Mouse (Mus musculus) embryonic facial prominence, embryonic 10.5 days (tissue): Measurements from ENCODE around the gene Ppp1r36. TPM values are rescaled to one million over a fixed set of nuclear protein-coding genes. Genes with fewer than 3 reads are reported as not detected.

ENCODE experiments used
- DNase-seq: peaks from one replicate; pipeline ENCODE4 v3.0.0-alpha.2; 2017; ENCODE audit warnings: low spot score
- H3K27ac ChIP-seq: fragments of 300-500 bp; sonication (generic); replicated peaks from 2 replicates; pipeline ENCODE4 v1.5.1; 2016; ENCODE audit warnings: mild to moderate bottlenecking
- H3K27me3 ChIP-seq: fragments of 300-500 bp; sonication (generic); replicated peaks from 2 replicates; pipeline ENCODE4 v1.6.1; 2016; ENCODE audit warnings: low read depth, mild to moderate bottlenecking; ENCODE audit not compliant: poor library complexity, severe bottlenecking
- H3K36me3 ChIP-seq: fragments of 300-500 bp; sonication (generic); replicated peaks from 2 replicates; pipeline ENCODE4 v1.6.1; 2016; ENCODE audit warnings: mild to moderate bottlenecking, moderate library complexity
- H3K4me1 ChIP-seq: fragments of 300-500 bp; sonication (generic); 2 replicates; pipeline ENCODE4 v1.6.1; 2016
- H3K4me3 ChIP-seq: fragments of 300-500 bp; sonication (generic); 2 replicates; pipeline ENCODE4 v1.5.1; 2016; ENCODE audit warnings: mild to moderate bottlenecking, moderate library complexity
- H3K9me3 ChIP-seq: fragments of 300-500 bp; sonication (generic); 2 replicates; pipeline ENCODE4 v1.6.1; 2016; ENCODE audit warnings: mild to moderate bottlenecking
- WGBS: fragments of 180-500 bp; shearing (Covaris S2); methylation state at CpG from one replicate; pipeline ENCODE4 v1.1.7; 2016; 5-methylcytosine and 5-hydroxymethylcytosine counted together
- polyA plus RNA-seq: library from polyadenylated mRNA; unstranded; fragments of >200 nt; fragmentation: Nextera tagmentation; extraction: Ambion mirVana; gene quantifications from 2 replicates; pipeline ENCODE4 v1.2.1, GENCODE M21; 2016

Gene Ppp1r36
- polyA plus RNA-seq, 1 experiment from 2014 or later: 1.8 TPM

DNA sequence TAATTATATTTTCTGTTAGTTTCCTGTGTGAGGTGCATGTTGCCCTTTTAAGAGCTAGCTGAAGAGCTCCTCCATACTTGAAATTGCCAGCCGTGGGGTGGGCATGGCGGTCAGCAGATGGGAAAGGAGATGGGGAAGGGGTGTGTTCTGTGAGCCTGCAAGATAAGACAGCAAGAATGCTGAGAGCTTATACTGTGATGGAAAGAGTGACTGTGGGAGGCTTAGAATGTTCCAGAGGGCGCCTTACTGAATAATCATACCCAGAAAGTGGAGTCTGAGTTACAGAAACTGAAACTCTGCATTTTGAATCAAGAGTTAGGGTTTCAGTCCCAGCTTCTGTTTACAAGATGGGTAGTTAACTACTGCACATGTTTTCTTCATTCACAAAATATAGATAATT lies 41.8 kb upstream of the Ppp1r36 start:
- Histone ChIP-seq H3K27me3 (no peaks in the 10 kb centered on the region), H3K4me3 (no peak overlapping the region), H3K27ac (no peak overlapping the region), H3K36me3 (peaks cover 4% of the 10 kb centered on the region; the same call in 1 of the 2 replicates), H3K9me3 (no peaks in the 10 kb centered on the region), H3K4me1 (peaks cover 39% of the 10 kb centered on the region)
- 86% methylated on average over 3 of the region's 3 CpGs for WGBS
- DNase-seq: no peak

DNA sequence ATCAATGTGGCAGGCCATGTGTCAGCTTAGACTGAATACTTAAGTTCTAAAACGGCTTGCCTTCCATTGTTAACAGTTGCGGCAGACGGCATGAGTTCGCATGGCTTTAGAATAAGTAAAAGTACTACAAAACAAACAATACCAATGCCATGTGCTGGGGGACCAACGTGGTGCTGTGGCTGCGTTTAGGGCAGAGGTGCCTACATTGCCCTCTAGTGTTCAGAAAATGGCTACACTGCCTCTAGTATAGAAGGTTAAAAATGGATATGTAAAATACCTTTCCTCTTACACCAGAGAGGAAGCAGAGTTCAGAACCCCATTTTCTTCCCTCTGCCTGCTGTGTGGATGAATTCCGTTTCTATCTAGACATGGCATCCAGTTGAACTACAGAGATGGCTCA lies 40.7 kb upstream of the Ppp1r36 start:
- Histone ChIP-seq H3K4me3 (no peak overlapping the region), H3K27ac (no peak overlapping the region), H3K36me3 (peaks cover 10% of the 10 kb centered on the region), H3K4me1 (peaks cover 35% of the 10 kb centered on the region), H3K9me3 (no peaks in the 10 kb centered on the region), H3K27me3 (no peaks in the 10 kb centered on the region)
- WGBS: 49% methylated on average over 7 of the region's 7 CpGs
- no peak for DNase-seq

- H3K4me1 ChIP-seq: peaks cover 31% of the 10 kb centered on the region
- H3K4me3 ChIP-seq: no peak overlapping the region
- DNase-seq: no peak
- no peaks in the 10 kb centered on the region for H3K27me3 ChIP-seq
- no peaks in the 10 kb centered on the region for H3K9me3 ChIP-seq
- H3K27ac ChIP-seq: no peak overlapping the region
- 93% methylated on average over 6 of the region's 6 CpGs for WGBS
- peaks cover 12% of the 10 kb centered on the region for H3K36me3 ChIP-seq
Observed at GRCm38 (mm10) chr12:76377059-76377458, 40.3 kb upstream of the Ppp1r36 start.

DNA sequence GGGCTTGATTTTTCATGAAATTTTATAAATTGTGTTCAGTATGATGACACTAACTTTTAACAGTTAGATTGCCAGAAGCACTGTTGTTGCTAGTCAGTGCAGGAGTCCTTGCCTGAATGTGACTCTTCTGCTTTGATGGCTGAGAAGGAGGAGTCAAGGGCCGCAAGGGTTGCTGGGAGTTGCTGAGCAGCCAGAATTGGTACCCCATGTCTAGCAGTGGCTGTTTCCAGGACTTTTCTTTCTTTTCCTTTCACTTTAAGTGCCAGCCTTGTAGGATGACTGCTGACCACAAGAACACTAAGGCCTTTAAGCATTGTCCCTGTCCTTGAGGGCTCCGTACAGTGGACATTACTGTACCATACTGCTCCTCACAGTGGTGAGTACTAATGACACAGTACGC lies 39.6 kb upstream of the Ppp1r36 start:
- peaks cover 13% of the 10 kb centered on the region for H3K36me3 ChIP-seq
- no peak for DNase-seq
- H3K27ac ChIP-seq: no peak overlapping the region
- H3K9me3 ChIP-seq: no peaks in the 10 kb centered on the region
- 93% methylated on average over 3 of the region's 3 CpGs for WGBS
- no peak overlapping the region for H3K4me3 ChIP-seq
- peaks cover 25% of the 10 kb centered on the region for H3K4me1 ChIP-seq
- no peaks in the 10 kb centered on the region for H3K27me3 ChIP-seq

GRCm38 (mm10) chr12:76378556-76378955 lies 38.8 kb upstream of the Ppp1r36 start:
- no peaks in the 10 kb centered on the region for H3K9me3 ChIP-seq
- peaks cover 22% of the 10 kb centered on the region for H3K36me3 ChIP-seq
- WGBS: 88% methylated on average over 5 of the region's 5 CpGs
- no peak overlapping the region for H3K27ac ChIP-seq
- peaks cover 20% of the 10 kb centered on the region for H3K4me1 ChIP-seq
- H3K27me3 ChIP-seq: no peaks in the 10 kb centered on the region
- H3K4me3 ChIP-seq: no peak overlapping the region
- DNase-seq: no peak

- no peak overlapping the region for H3K27ac ChIP-seq
- H3K4me3 ChIP-seq: no peak overlapping the region
- no peak for DNase-seq
- H3K36me3 ChIP-seq: peaks cover 36% of the 10 kb centered on the region
- peaks cover 10% of the 10 kb centered on the region for H3K4me1 ChIP-seq
- H3K27me3 ChIP-seq: no peaks in the 10 kb centered on the region
- no peaks in the 10 kb centered on the region for H3K9me3 ChIP-seq
- WGBS: 90% methylated on average over 7 of the region's 7 CpGs
Observed at GRCm38 (mm10) chr12:76380151-76380550, 37.2 kb upstream of the Ppp1r36 start.

GRCm38 (mm10) chr12:76385342-76385741 lies 32.0 kb upstream of the Ppp1r36 start:
- H3K27me3 ChIP-seq: no peaks in the 10 kb centered on the region
- no peak overlapping the region for H3K27ac ChIP-seq
- H3K4me1 ChIP-seq: no peaks in the 10 kb centered on the region
- H3K36me3 ChIP-seq: peaks cover 74% of the 10 kb centered on the region
- H3K9me3 ChIP-seq: no peaks in the 10 kb centered on the region
- no peak overlapping the region for H3K4me3 ChIP-seq
- WGBS: 95% methylated on average over 8 of the region's 8 CpGs
- no peak for DNase-seq

- WGBS: 93% methylated on average over 11 of the region's 11 CpGs
- DNase-seq: no peak
- H3K4me3 ChIP-seq: no peak overlapping the region
- no peaks in the 10 kb centered on the region for H3K9me3 ChIP-seq
- H3K27ac ChIP-seq: no peak overlapping the region
- H3K4me1 ChIP-seq: no peaks in the 10 kb centered on the region
- H3K36me3 ChIP-seq: peaks cover 56% of the 10 kb centered on the region
- no peaks in the 10 kb centered on the region for H3K27me3 ChIP-seq
Observed at GRCm38 (mm10) chr12:76388794-76389193, 28.5 kb upstream of the Ppp1r36 start.

- 81% methylated on average over 3 of the region's 3 CpGs for WGBS
- Histone ChIP-seq H3K27me3 (no peaks in the 10 kb centered on the region), H3K36me3 (peaks cover 29% of the 10 kb centered on the region), H3K4me1 (no peaks in the 10 kb centered on the region), H3K4me3 (no peak overlapping the region), H3K9me3 (no peaks in the 10 kb centered on the region), H3K27ac (no peak overlapping the region)
- DNase-seq: no peak
Observed at GRCm38 (mm10) chr12:76391595-76392271, 25.6 kb upstream of the Ppp1r36 start.

GRCm38 (mm10) chr12:76392979-76393378 lies 24.4 kb upstream of the Ppp1r36 start:
- H3K27me3 ChIP-seq: no peaks in the 10 kb centered on the region
- H3K4me3 ChIP-seq: no peak overlapping the region
- WGBS: 84% methylated on average over 5 of the region's 5 CpGs
- H3K4me1 ChIP-seq: no peaks in the 10 kb centered on the region
- no peaks in the 10 kb centered on the region for H3K9me3 ChIP-seq
- H3K36me3 ChIP-seq: peaks cover 22% of the 10 kb centered on the region
- no peak for DNase-seq
- H3K27ac ChIP-seq: no peak overlapping the region

GRCm38 (mm10) chr12:76397281-76397680 lies 20.1 kb upstream of the Ppp1r36 start:
- Histone ChIP-seq H3K4me3 (no peak overlapping the region), H3K9me3 (no peaks in the 10 kb centered on the region), H3K27me3 (peaks cover 9% of the 10 kb centered on the region), H3K36me3 (no peaks in the 10 kb centered on the region), H3K27ac (no peak overlapping the region), H3K4me1 (no peaks in the 10 kb centered on the region)
- DNase-seq: no peak
- 84% methylated on average over 5 of the region's 5 CpGs for WGBS

- WGBS: 57% methylated on average over 3 of the region's 3 CpGs
- peaks cover 41% of the 10 kb centered on the region for H3K27me3 ChIP-seq
- no peak overlapping the region for H3K4me3 ChIP-seq
- H3K9me3 ChIP-seq: no peaks in the 10 kb centered on the region
- H3K36me3 ChIP-seq: no peaks in the 10 kb centered on the region
- peaks cover 30% of the 10 kb centered on the region for H3K4me1 ChIP-seq
- DNase-seq: no peak
- H3K27ac ChIP-seq: no peak overlapping the region
Observed at GRCm38 (mm10) chr12:76401674-76402073, 15.7 kb upstream of the Ppp1r36 start.

DNA sequence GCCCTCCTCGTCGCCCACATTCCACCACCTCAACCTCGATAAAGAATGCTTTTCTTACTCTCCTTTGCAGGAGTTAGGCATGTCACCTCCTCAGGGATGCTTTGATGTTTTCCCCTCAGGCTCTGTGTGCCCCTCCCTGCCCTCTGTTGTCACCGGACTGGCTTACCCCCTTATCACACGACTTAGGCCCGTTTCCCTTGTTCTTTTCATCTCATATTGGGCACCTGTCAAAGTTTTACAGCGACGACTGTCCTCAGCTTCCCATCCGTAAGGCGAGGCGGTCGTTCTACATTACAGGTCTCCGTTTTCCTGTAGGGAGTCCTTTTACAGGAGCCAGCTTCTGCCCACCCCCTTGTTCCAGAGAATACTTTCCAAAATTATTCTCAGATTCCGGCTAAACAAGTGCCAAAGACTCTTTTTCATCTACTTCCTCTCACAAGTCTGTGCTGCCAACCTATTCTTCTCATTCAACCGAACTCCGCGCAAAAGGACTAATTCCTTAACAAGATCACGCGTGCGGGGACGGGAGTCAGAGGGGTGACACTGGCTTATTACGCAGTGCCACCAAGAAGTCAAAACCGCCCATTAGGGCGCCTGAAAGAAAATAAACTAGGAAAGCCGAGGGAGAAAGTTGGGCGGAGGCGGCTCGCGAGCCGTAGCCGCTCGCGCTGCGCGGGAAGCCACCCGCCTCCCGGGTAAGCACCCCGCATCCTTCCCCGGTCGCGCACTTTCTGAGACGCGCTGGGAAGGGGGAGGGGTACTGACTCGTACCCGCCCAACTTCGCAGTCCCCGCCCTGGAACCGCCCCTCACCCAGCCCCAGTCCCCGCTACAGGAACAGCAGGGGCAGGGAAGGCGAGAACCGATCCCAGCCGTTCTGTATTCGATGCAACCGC lies 14.1 kb upstream of the Ppp1r36 start:
- Histone ChIP-seq H3K4me3 (peak overlapping the region; percentile 78), H3K4me1 (peaks cover 30% of the 10 kb centered on the region), H3K27me3 (peaks cover 55% of the 10 kb centered on the region), H3K36me3 (no peaks in the 10 kb centered on the region), H3K9me3 (no peaks in the 10 kb centered on the region), H3K27ac (peak overlapping the region; percentile 91)
- WGBS: under 1% methylated on average over 54 of the region's 54 CpGs
- DNase-seq: peak; percentile 34
